Mouse (Mus musculus): ENCODE data around the gene Matn1.

GRCm38 (mm10) chr4:130905882-130906281 lies 38.3 kb upstream of the Matn1 start:
- TF ChIP-seq CTCF (IDR thresholded peaks at IDR 0.05; ENCODE audit: extremely low read depth, insufficient read depth, insufficient read length, insufficient replicate concordance) (no peak), POLR2A (IDR thresholded peaks at IDR 0.05; ENCODE audit: low read depth, low read length) (no peak)
